Mouse (Mus musculus) hindbrain, embryonic 15.5 days (tissue): Measurements from ENCODE around the gene Cadps. TPM values are rescaled to one million over a fixed set of nuclear protein-coding genes. Genes with fewer than 3 reads are reported as not detected.

ENCODE experiments used
- ATAC-seq: fragments of 200-750 bp; cut with Nextera tagmentation; 2 replicates; pipeline ENCODE4 v1.8.0; 2017; ENCODE audit warnings: low read depth, moderate number of reproducible peaks, moderate TSS enrichment; ENCODE audit not compliant: low FRiP score
- H3K27ac ChIP-seq: fragments of 300-500 bp; sonication (generic); replicated peaks from 2 replicates; pipeline ENCODE4 v1.5.1; 2015; ENCODE audit warnings: mild to moderate bottlenecking, inconsistent platforms
- H3K27me3 ChIP-seq: fragments of 300-500 bp; sonication (generic); 2 replicates; pipeline ENCODE4 v1.6.1; 2015; ENCODE audit warnings: control low read depth, inconsistent platforms
- H3K36me3 ChIP-seq: fragments of 300-500 bp; sonication (generic); 2 replicates; pipeline ENCODE4 v1.6.1; 2015; ENCODE audit warnings: control low read depth, inconsistent platforms
- H3K4me1 ChIP-seq: fragments of 300-500 bp; sonication (generic); replicated peaks from 2 replicates; pipeline ENCODE4 v1.6.1; 2015; ENCODE audit warnings: control low read depth, inconsistent platforms
- H3K4me2 ChIP-seq: fragments of 300-500 bp; sonication (generic); 2 replicates; pipeline ENCODE4 v1.6.1; 2015; ENCODE audit warnings: moderate library complexity, mild to moderate bottlenecking, inconsistent platforms
- H3K4me3 ChIP-seq: fragments of 300-500 bp; sonication (generic); 2 replicates; pipeline ENCODE4 v1.5.1; 2015; ENCODE audit warnings: mild to moderate bottlenecking, inconsistent platforms
- H3K9ac ChIP-seq: fragments of 300-500 bp; sonication (generic); 2 replicates; pipeline ENCODE4 v1.6.1; 2015; ENCODE audit warnings: inconsistent platforms
- H3K9me3 ChIP-seq: fragments of 300-500 bp; sonication (generic); 2 replicates; pipeline ENCODE4 v1.6.1; 2016; ENCODE audit warnings: control low read depth, inconsistent platforms
- WGBS: fragments of 180-500 bp; shearing (Covaris S2); methylation state at CpG from one replicate; pipeline ENCODE4 v1.1.7; 2015; 5-methylcytosine and 5-hydroxymethylcytosine counted together
- polyA plus RNA-seq: library from polyadenylated mRNA; unstranded; fragments of >200 nt; fragmentation: Nextera tagmentation; extraction: Ambion mirVana; gene quantifications from 2 replicates; pipeline ENCODE4 v1.2.1, GENCODE M21; 2015

The Cadps gene
- polyA plus RNA-seq, 1 experiment from 2014 or later, result 44.0 TPM

GRCm38 (mm10) chr14:12637121-12637754 is 185.6 kb downstream of the Cadps start:
- no peak overlapping the region for H3K4me3 ChIP-seq
- H3K27me3 ChIP-seq, result no peaks in the 10 kb centered on the region
- WGBS, result 65% methylated on average over 7 of the region's 7 CpGs
- no peak overlapping the region for H3K4me2 ChIP-seq
- no peaks in the 10 kb centered on the region for H3K36me3 ChIP-seq
- ATAC-seq, result no peak
- no peak overlapping the region for H3K27ac ChIP-seq
- no peak overlapping the region for H3K9ac ChIP-seq
- H3K9me3 ChIP-seq, result no peaks in the 10 kb centered on the region
- no peaks in the 10 kb centered on the region for H3K4me1 ChIP-seq

DNA sequence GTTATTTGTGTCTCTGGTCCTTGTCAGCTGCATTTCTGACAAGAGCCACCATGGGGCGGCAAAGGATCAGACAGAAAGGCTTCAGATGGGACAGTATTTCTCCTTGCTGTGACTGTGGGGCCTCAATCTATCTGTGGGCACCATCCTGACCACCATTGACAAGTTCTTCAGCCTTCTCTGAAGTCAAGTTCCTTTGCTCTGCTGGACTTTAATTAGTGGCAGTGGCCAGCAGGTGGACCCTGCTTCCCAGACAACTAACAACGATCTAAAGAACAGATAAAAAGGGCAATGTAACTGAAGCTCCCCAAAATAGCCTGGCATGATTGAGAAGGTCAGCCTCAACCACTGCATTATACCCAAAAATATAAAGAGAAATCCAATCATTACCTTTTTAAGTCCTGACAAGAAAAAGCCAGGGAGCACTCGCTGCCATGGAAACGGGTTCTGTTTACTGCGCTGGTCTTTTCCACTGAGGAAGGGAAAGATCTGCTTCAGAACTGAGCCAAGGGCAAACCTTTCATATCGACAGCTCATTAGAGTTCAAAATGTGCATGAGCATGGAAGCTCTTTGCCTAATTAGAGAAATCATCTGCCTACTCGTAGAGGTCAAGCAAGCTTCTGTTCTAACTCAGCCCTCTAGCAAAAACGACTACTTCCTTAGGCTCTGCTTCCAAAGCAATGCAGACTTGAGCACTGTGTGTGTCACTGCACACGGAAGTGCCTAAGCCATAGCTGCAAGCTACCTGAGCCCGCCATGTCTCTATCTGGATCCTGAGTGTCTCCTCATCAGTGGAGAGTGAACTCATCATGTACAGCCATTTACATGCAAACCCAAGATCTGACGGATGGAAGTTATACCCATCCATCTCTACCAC is 198.4 kb downstream of the Cadps start:
- H3K4me1 ChIP-seq, result peaks cover 5% of the 10 kb centered on the region
- H3K4me3 ChIP-seq, result no peak overlapping the region
- WGBS, result 75% methylated on average over 11 of the region's 11 CpGs
- H3K36me3 ChIP-seq, result no peaks in the 10 kb centered on the region
- H3K9ac ChIP-seq, result no peak overlapping the region
- no peaks in the 10 kb centered on the region for H3K9me3 ChIP-seq
- H3K27ac ChIP-seq, result no peak overlapping the region; the same call in 1 of the 2 replicates
- no peaks in the 10 kb centered on the region for H3K27me3 ChIP-seq
- no peak overlapping the region for H3K4me2 ChIP-seq
- ATAC-seq, result peak; percentile 67

DNA sequence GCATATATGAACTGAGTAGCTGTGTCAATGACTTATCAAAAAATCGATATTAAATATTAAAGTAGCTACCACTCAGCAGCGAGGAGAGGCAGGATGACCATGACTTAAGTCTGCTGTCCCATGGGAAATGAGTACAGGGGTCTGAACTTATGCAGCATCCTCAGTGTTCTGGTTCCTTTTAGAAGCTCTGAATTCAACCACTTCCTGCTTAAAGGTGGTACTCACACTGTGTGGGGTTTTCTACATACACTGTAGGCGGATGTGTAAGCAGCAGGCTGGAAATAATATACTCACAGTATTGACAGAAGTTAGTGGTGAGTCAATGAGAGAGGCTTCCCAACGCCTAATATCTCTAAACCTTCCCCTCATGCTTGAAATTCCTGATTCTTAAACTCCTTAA is 215.9 kb downstream of the Cadps start:
- WGBS, result 89% methylated on average over 4 of the region's 4 CpGs
- no peak overlapping the region for H3K4me3 ChIP-seq

DNA sequence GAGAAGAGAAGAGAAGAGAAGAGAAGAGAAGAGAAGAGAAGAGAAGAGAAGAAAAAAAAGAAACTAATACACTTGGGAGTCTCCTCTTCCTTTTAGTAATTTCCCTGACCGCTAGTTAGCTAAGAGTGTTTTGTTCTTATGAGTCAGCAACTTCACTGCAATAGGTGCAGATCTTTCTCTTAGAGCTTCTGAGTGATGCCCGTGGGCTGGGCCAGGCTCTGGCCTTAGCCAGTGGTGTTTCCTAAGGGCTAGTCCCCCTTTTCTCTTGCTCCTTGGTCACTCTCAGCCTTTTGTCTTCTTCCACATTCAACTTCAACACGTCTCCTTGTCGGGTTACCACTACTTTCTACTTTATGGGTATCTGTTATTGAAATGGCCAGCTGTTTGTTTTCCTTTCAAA is 216.7 kb downstream of the Cadps start:
- Histone ChIP-seq H3K27me3 (no peaks in the 10 kb centered on the region), H3K27ac (no peak overlapping the region), H3K4me1 (no peaks in the 10 kb centered on the region), H3K4me3 (no peak overlapping the region), H3K9ac (no peak overlapping the region), H3K9me3 (no peaks in the 10 kb centered on the region), H3K36me3 (peaks cover 3% of the 10 kb centered on the region; the same call in 1 of the 2 replicates), H3K4me2 (no peak overlapping the region)
- 86% methylated on average over 4 of the region's 4 CpGs for WGBS
- no peak for ATAC-seq

More for the DNA sequence above, 215.9 kb downstream of the Cadps start:
- H3K27me3 ChIP-seq, result no peaks in the 10 kb centered on the region
- H3K9ac ChIP-seq, result no peak overlapping the region
- no peaks in the 10 kb centered on the region for H3K4me1 ChIP-seq
- H3K27ac ChIP-seq, result no peak overlapping the region
- ATAC-seq, result no peak
- peaks cover 3% of the 10 kb centered on the region; the same call in 1 of the 2 replicates for H3K36me3 ChIP-seq
- no peaks in the 10 kb centered on the region for H3K9me3 ChIP-seq
- no peak overlapping the region for H3K4me2 ChIP-seq

DNA sequence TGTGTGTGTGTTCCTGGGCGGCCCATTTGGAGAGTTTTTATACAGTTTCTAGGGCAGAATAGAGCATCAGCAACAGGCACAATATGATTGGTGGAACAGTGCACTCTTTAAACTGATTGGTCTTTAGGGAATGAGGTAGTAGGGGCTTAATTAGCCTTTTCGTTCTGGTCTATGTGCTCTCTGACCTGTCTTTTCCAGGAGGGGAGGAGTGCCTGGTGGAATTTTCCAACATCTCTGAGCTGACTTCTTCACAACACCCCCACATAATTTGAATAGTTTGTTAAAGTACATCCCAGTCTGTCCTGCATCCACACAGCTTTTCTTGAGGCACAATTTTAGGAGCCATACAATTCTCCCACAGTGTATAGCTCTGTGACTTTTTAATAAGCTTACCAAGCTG is 220.8 kb downstream of the Cadps start:
- Histone ChIP-seq H3K4me1 (no peaks in the 10 kb centered on the region), H3K36me3 (peaks cover 3% of the 10 kb centered on the region; the same call in 1 of the 2 replicates), H3K4me2 (no peak overlapping the region), H3K27ac (no peak overlapping the region), H3K27me3 (no peaks in the 10 kb centered on the region), H3K9ac (no peak overlapping the region), H3K4me3 (no peak overlapping the region), H3K9me3 (no peaks in the 10 kb centered on the region)
- 69% methylated on average over 2 of the region's 2 CpGs for WGBS
- no peak for ATAC-seq

GRCm38 (mm10) chr14:12595326-12595725 is 227.6 kb downstream of the Cadps start:
- peak; percentile 71; the same call in 1 of the 2 replicates for ATAC-seq
- H3K4me3 ChIP-seq, result no peak overlapping the region
- H3K9ac ChIP-seq, result no peak overlapping the region
- H3K36me3 ChIP-seq, result peaks cover 8% of the 10 kb centered on the region; the same call in 1 of the 2 replicates
- no peaks in the 10 kb centered on the region for H3K27me3 ChIP-seq
- no peak overlapping the region for H3K27ac ChIP-seq
- no peak overlapping the region for H3K4me2 ChIP-seq
- no peaks in the 10 kb centered on the region for H3K9me3 ChIP-seq
- H3K4me1 ChIP-seq, result peaks cover 19% of the 10 kb centered on the region
- WGBS, result 50% methylated on average over 4 of the region's 4 CpGs

- WGBS, result 44% methylated on average over 5 of the region's 5 CpGs
- peaks cover 19% of the 10 kb centered on the region for H3K4me1 ChIP-seq
- H3K4me2 ChIP-seq, result no peak overlapping the region
- H3K27me3 ChIP-seq, result no peaks in the 10 kb centered on the region
- peak overlapping the region; percentile 44 for H3K27ac ChIP-seq
- H3K36me3 ChIP-seq, result peaks cover 8% of the 10 kb centered on the region; the same call in 1 of the 2 replicates
- no peak overlapping the region for H3K4me3 ChIP-seq
- no peak overlapping the region for H3K9ac ChIP-seq
- H3K9me3 ChIP-seq, result no peaks in the 10 kb centered on the region
- peak; percentile 66; the same call in 1 of the 2 replicates for ATAC-seq
Measured at GRCm38 (mm10) chr14:12592472-12593075, 230.3 kb downstream of the Cadps start.

DNA sequence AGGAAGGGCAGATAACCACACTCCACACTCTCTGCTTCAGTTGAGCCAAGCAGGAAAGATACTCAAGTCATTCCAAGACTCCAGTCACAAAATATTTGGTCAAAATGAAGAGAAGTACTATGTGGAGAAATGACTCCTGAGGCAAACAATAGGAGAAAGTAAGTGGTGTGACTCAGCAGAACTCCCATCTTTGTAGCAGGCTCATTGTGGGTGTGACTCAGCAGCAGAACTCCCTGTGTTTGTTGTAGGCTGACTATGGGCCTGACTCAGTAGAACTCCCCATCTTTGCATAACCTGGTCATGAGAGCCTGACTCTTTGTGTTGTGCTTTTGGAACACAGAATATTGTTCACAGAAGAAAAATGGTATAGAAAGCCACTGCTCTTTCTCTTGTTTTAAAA is 231.1 kb downstream of the Cadps start:
- H3K9me3 ChIP-seq, result no peaks in the 10 kb centered on the region
- peaks cover 19% of the 10 kb centered on the region for H3K4me1 ChIP-seq
- 0 out of 2 replicates have a peak, but pooled peaks cover 3% of the 10 kb centered on the region for H3K36me3 ChIP-seq
- H3K27me3 ChIP-seq, result no peaks in the 10 kb centered on the region
- ATAC-seq, result no peak
- no peak overlapping the region for H3K4me2 ChIP-seq
- no peak overlapping the region for H3K9ac ChIP-seq
- no peak overlapping the region for H3K4me3 ChIP-seq
- peak overlapping the region; percentile 44 for H3K27ac ChIP-seq

GRCm38 (mm10) chr14:12583536-12583935 is 239.3 kb downstream of the Cadps start:
- WGBS, result 70% methylated on average over 5 of the region's 5 CpGs
- ATAC-seq, result no peak
- no peak overlapping the region for H3K4me3 ChIP-seq

DNA sequence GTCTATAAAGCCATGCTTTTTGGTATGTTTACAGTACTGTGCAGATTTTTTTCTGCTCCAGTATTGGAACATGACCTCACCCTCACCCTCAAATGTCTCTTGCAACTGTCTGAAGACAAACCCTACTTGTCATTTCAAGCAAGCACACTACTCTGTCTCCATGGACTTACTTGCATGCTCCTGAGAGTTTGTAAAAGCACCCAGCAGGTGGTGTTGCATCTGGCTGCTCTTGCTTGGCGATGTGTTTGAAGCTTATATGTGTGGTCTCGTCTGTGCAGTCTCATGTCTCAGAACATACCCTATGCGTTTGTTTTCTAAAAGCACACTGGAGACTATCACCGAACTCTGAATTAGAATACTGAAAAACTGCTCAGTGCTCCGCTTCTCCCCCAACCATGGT is 241.2 kb downstream of the Cadps start:
- WGBS, result 57% methylated on average over 5 of the region's 5 CpGs
- no peak overlapping the region for H3K4me2 ChIP-seq
- H3K9me3 ChIP-seq, result no peaks in the 10 kb centered on the region
- H3K27ac ChIP-seq, result no peak overlapping the region
- peaks cover 12% of the 10 kb centered on the region for H3K4me1 ChIP-seq
- no peak for ATAC-seq
- H3K4me3 ChIP-seq, result no peak overlapping the region
- no peaks in the 10 kb centered on the region for H3K27me3 ChIP-seq
- H3K9ac ChIP-seq, result no peak overlapping the region
- H3K36me3 ChIP-seq, result no peaks in the 10 kb centered on the region

More at GRCm38 (mm10) chr14:12583536-12583935, 239.3 kb downstream of the Cadps start:
- H3K4me1 ChIP-seq, result peaks cover 12% of the 10 kb centered on the region
- H3K4me2 ChIP-seq, result no peak overlapping the region
- H3K36me3 ChIP-seq, result no peaks in the 10 kb centered on the region
- H3K27ac ChIP-seq, result no peak overlapping the region
- no peaks in the 10 kb centered on the region for H3K9me3 ChIP-seq
- no peaks in the 10 kb centered on the region for H3K27me3 ChIP-seq
- H3K9ac ChIP-seq, result no peak overlapping the region

DNA sequence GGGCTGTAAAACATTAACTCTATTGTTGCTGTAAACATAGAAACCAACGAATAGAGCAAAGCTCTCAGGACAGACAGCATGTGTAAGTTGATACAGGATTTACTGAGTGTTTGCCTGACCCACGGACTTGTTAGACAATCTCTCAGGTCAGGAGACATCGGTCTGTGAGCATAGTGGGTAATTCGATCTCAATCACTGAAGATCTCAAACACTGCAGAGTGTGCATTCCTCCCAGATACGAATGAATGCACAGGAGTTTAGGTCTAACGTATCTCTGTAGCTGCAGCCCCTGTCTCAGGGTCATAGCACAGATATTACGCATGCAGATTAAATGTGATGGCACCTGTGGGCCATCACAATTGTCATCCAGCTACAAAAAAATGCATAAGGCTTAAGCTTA is 242.1 kb downstream of the Cadps start:
- ATAC-seq, result no peak
- no peaks in the 10 kb centered on the region for H3K9me3 ChIP-seq
- H3K4me2 ChIP-seq, result no peak overlapping the region
- no peak overlapping the region for H3K27ac ChIP-seq
- H3K27me3 ChIP-seq, result no peaks in the 10 kb centered on the region
- no peak overlapping the region for H3K9ac ChIP-seq
- 32% methylated on average over 7 of the region's 7 CpGs for WGBS
- no peak overlapping the region for H3K4me3 ChIP-seq
- H3K36me3 ChIP-seq, result no peaks in the 10 kb centered on the region
- H3K4me1 ChIP-seq, result peaks cover 12% of the 10 kb centered on the region

DNA sequence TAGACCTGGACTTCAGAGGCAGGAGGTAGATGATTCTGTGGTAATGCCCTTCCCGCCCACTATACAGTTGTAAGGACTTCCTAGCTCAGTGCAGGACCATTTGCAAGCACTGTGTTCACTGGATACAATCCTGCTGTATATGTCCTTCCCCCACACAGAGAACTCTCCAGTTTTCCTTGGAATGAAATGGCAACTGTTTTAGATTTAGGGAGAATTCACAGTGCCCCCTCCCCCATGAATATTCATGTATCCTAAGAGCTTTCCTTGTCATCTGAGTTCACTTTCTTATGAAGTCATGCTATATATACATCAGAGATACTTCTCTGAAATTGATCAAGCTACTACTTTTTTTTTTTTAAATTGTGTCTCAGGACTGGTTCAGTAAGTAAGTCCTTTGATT is 244.7 kb downstream of the Cadps start:
- peaks cover 8% of the 10 kb centered on the region for H3K4me1 ChIP-seq
- no peak for ATAC-seq
- H3K4me2 ChIP-seq, result no peak overlapping the region
- H3K27me3 ChIP-seq, result no peaks in the 10 kb centered on the region
- H3K9ac ChIP-seq, result no peak overlapping the region
- H3K36me3 ChIP-seq, result no peaks in the 10 kb centered on the region
- WGBS, result 90% methylated on average over 1 of the region's 1 CpGs
- no peaks in the 10 kb centered on the region for H3K9me3 ChIP-seq
- no peak overlapping the region for H3K27ac ChIP-seq
- no peak overlapping the region for H3K4me3 ChIP-seq
